Mouse (Mus musculus) myocyte (in vitro differentiated cells): ENCODE results near the gene Racgap1. TPM values are rescaled to one million over a fixed set of nuclear protein-coding genes. Genes with fewer than 3 reads are reported as not detected.
A peak's percentile ranks its signal among the peaks of the same experiment; 100 is the strongest.

ENCODE experiments used
- H3K27me3 ChIP-seq: one replicate; pipeline ENCODE4 v1.6.1; 2011; ENCODE audit not compliant: control insufficient read depth, insufficient read depth, insufficient read length
- H3K36me3 ChIP-seq: one replicate; pipeline ENCODE4 v1.6.1; 2011; ENCODE audit not compliant: control insufficient read depth, insufficient read depth
- H3K4me2 ChIP-seq: one replicate; pipeline ENCODE4 v1.6.1; 2011; ENCODE audit warnings: low read depth, control low read depth
- H3K4me3 ChIP-seq: one replicate; pipeline ENCODE4 v1.5.1; 2011; ENCODE audit warnings: mild to moderate bottlenecking, control low read depth, moderate library complexity
- H3K79me2 ChIP-seq: one replicate; pipeline ENCODE4 v1.6.1; 2011; ENCODE audit not compliant: control insufficient read depth, insufficient read depth
- H3ac ChIP-seq: one replicate; pipeline ENCODE4 v1.6.1; 2011; ENCODE audit not compliant: control insufficient read depth, insufficient read length
- CEBPB ChIP-seq: IDR thresholded peaks from 2 replicates; pipeline ENCODE4 v1.6.1; 2011; ENCODE audit warnings: mild to moderate bottlenecking, moderate library complexity; ENCODE audit not compliant: poor library complexity, insufficient read depth, severe bottlenecking
- E2F4 ChIP-seq: IDR thresholded peaks from one replicate; pipeline ENCODE4 v1.6.1; 2011; ENCODE audit warnings: mild to moderate bottlenecking, control low read depth, moderate library complexity; ENCODE audit not compliant: insufficient read depth
- MAX ChIP-seq: IDR thresholded peaks from one replicate; pipeline ENCODE4 v1.6.1; 2011; ENCODE audit warnings: low read depth, mild to moderate bottlenecking, control low read depth
- MYOD1 ChIP-seq, 3 experiments: IDR thresholded peaks; one replicate each; pipeline ENCODE4 v1.6.1; 2011; ENCODE audit warnings: control low read depth in 2 of 3, low read depth in 2 of 3, mild to moderate bottlenecking in 2 of 3, moderate library complexity in 1 of 3; ENCODE audit not compliant: insufficient read length in 2 of 3, control insufficient read depth in 1 of 3
- MYOG ChIP-seq, 3 experiments: IDR thresholded peaks; one replicate each; pipeline ENCODE4 v1.6.1; 2011; ENCODE audit warnings: control low read depth in 2 of 3, low read depth in 2 of 3, mild to moderate bottlenecking in 2 of 3; ENCODE audit not compliant: insufficient read length in 2 of 3, control insufficient read depth in 1 of 3, insufficient read depth in 1 of 3
- POLR2A ChIP-seq: IDR thresholded peaks from one replicate; pipeline ENCODE4 v1.6.1; 2011; ENCODE audit warnings: low read depth, mild to moderate bottlenecking, control low read depth, moderate library complexity; ENCODE audit not compliant: insufficient read length
- POLR2AphosphoS2 ChIP-seq: IDR thresholded peaks from one replicate; pipeline ENCODE4 v1.6.1; 2011; ENCODE audit warnings: low read depth, control low read depth; ENCODE audit not compliant: insufficient read length
- REST ChIP-seq: IDR thresholded peaks from one replicate; pipeline ENCODE4 v1.6.1; 2011; ENCODE audit warnings: mild to moderate bottlenecking, control low read depth, moderate library complexity; ENCODE audit not compliant: insufficient read depth, insufficient read length
- SRF ChIP-seq: IDR thresholded peaks from one replicate; pipeline ENCODE4 v1.6.1; 2011; ENCODE audit warnings: low read depth; ENCODE audit not compliant: control insufficient read depth, insufficient read length
- TCF12 ChIP-seq: IDR thresholded peaks from one replicate; pipeline ENCODE4 v1.6.1; 2011; ENCODE audit warnings: mild to moderate bottlenecking, control low read depth; ENCODE audit not compliant: poor library complexity, insufficient read depth, severe bottlenecking
- TCF3 ChIP-seq: IDR thresholded peaks from one replicate; pipeline ENCODE4 v1.6.1; 2011; ENCODE audit warnings: low read depth, control low read depth; ENCODE audit not compliant: insufficient read length
- USF1 ChIP-seq: IDR thresholded peaks from one replicate; pipeline ENCODE4 v1.6.1; 2011; ENCODE audit warnings: low read depth, mild to moderate bottlenecking, control low read depth, moderate library complexity
- polyA plus RNA-seq: library from polyadenylated mRNA; unstranded; fragments of >200 nt; fragmentation: generic; extraction: Trizol; gene quantifications from one replicate; pipeline ENCODE4 v1.2.1, GENCODE M21; 2012; ENCODE audit warnings: missing spikeins

The Racgap1 gene
- polyA plus RNA-seq, 1 experiment: 99.0 TPM

DNA sequence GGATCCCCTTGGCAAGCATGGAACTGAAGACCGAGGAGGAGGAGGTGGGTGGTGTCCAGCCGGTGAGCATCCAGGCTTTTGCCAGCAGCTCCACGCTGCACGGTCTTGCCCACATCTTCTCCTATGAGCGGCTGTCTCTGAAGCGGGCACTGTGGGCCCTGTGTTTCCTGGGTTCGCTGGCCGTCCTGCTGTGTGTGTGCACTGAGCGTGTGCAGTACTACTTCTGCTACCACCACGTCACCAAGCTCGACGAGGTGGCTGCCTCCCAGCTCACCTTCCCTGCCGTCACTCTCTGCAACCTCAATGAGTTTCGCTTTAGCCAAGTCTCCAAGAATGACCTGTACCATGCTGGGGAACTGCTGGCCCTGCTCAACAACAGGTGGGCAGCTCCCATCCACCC, 20.3 kb upstream of the Racgap1 start:
- H3K4me2 ChIP-seq: no peak overlapping the region
- no peaks in the 10 kb centered on the region for H3K36me3 ChIP-seq
- H3K27me3 ChIP-seq: peaks cover 44% of the 10 kb centered on the region
- H3ac ChIP-seq: no peak overlapping the region
- H3K79me2 ChIP-seq: no peaks in the 10 kb centered on the region
- no peak for TF ChIP-seq CEBPB
- no peak for TF ChIP-seq SRF
- no peak for TF ChIP-seq TCF12
- TF ChIP-seq E2F4: no peak
- no peak for TF ChIP-seq REST
- TF ChIP-seq MYOD1 (IDR thresholded peaks at IDR 0.05; ENCODE audit: control insufficient read depth in 1 of 3, insufficient read length in 2 of 3, low read depth in 2 of 3): no peak
- TF ChIP-seq POLR2AphosphoS2: no peak
- no peak overlapping the region for H3K4me3 ChIP-seq

GRCm38 (mm10) chr15:99670964-99671670, 19.7 kb upstream of the Racgap1 start:
- no peak for TF ChIP-seq MAX
- no peak for TF ChIP-seq REST
- TF ChIP-seq SRF: no peak
- TF ChIP-seq MYOD1 (IDR thresholded peaks at IDR 0.05; ENCODE audit: control insufficient read depth in 1 of 3, insufficient read length in 2 of 3, low read depth in 2 of 3): no peak
- no peak for TF ChIP-seq POLR2AphosphoS2
- no peak for TF ChIP-seq POLR2A
- peaks cover 44% of the 10 kb centered on the region for H3K27me3 ChIP-seq
- H3K36me3 ChIP-seq: no peaks in the 10 kb centered on the region
- H3K4me3 ChIP-seq: no peak overlapping the region
- H3K4me2 ChIP-seq: peak overlapping the region; percentile 80
- H3K79me2 ChIP-seq: no peaks in the 10 kb centered on the region
- no peak overlapping the region for H3ac ChIP-seq

DNA sequence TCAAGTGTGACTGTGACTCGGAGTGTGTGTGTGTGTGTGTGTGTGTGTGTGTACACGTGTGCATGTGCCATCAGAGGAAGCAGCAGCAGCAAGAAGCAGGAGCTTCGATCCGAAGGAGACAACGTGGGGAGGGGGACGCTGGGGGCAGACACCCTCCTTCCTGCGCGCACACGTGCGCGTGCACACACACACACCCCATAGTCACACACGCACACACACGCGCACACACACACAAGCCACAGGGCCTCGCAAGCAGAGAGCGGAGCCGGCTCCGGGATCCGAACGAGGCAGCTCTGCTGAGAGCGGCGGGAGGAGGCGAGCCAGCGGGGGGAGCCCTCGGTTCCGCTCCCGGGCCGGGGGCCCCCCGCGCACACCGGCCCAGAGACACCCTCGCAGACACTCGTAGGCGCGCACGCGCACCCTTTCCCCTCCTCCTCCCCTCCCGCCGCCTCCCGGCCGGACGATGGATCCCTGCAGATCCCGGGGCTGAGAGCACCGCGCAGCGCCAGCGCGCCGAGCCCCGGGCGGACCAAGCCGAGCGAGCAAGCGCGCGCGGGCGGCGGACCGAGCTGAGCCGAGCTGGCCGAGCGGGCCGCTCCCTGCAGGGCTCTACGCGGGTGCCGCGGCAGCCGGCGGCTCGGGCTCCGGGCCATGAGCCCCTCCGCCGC, 18.8 kb upstream of the Racgap1 start, which contains the start of gene Asic1:
Gene Asic1, plus strand, starts transcription at position 215 of the 668 bp plus-strand sequence.
- TF ChIP-seq REST (peak; percentile 15), MAX (no peak)
- H3K27me3 ChIP-seq: peaks cover 44% of the 10 kb centered on the region
- no peak within 1 kb of the TSS for H3ac ChIP-seq
- H3K4me3 ChIP-seq: no peak within 1 kb of the TSS
- H3K36me3 ChIP-seq: no peaks in the 10 kb centered on the region
- H3K4me2 ChIP-seq: peak within 1 kb of the TSS; percentile 80
- no peaks in the 10 kb centered on the region for H3K79me2 ChIP-seq

DNA sequence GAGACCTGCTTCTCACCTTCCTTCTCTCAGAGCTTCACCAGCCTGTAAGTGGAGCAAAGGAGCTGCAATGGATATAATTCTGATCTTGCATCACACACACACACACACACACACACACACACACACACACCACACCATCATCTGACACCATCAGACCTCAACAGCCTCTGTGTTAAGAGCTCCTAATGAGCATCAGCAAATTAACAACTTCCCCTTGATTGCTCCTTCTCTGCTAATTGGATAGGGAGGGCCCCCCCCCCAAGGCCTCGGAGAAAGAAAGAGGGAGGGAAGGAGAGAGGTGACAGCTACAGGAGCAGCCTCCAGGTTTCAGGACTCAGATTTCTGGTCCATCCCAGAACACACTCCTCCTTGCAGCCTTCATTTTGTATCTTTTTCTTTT, 17.9 kb upstream of the Racgap1 start:
- Histone ChIP-seq H3K4me2 (no peak overlapping the region), H3K4me3 (no peak overlapping the region), H3K27me3 (peaks cover 44% of the 10 kb centered on the region), H3ac (no peak overlapping the region), H3K79me2 (no peaks in the 10 kb centered on the region), H3K36me3 (no peaks in the 10 kb centered on the region)
- TF ChIP-seq REST (no peak), MAX (no peak), SRF (no peak), MYOD1 (IDR thresholded peaks at IDR 0.05; ENCODE audit: control insufficient read depth in 1 of 3, insufficient read length in 2 of 3, low read depth in 2 of 3) (no peak), E2F4 (no peak), POLR2AphosphoS2 (no peak)

DNA sequence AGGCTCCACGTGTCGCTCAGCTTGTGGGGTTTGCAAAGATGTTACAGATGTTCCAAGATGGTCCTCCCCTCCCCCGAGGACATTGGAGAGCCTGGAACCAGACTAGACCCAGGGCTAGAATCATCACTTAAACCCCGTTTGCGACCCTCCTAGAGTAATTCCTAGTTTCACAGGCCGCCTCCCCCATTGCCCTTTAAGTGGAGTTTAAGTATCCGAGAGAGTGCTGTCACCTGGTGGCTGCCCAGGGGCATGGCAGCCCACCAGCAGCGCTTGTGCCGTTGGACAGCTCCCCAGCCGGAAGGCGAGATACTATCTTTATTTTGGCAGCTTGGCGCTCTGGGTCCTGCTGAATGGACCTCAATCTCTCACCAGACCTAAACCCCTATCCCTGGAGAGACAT, 17.4 kb upstream of the Racgap1 start:
- Histone ChIP-seq H3K36me3 (no peaks in the 10 kb centered on the region), H3K4me3 (no peak overlapping the region), H3K27me3 (peaks cover 41% of the 10 kb centered on the region), H3K79me2 (no peaks in the 10 kb centered on the region), H3K4me2 (no peak overlapping the region), H3ac (no peak overlapping the region)
- TF ChIP-seq REST (peak; percentile 89), SRF (no peak), CEBPB (no peak)

- no peak overlapping the region for H3K4me2 ChIP-seq
- no peaks in the 10 kb centered on the region for H3K36me3 ChIP-seq
- H3ac ChIP-seq: no peak overlapping the region
- H3K27me3 ChIP-seq: peaks cover 29% of the 10 kb centered on the region
- no peak for TF ChIP-seq CEBPB
- no peak for TF ChIP-seq E2F4
- TF ChIP-seq MAX: no peak
- no peak for TF ChIP-seq REST
- no peak for TF ChIP-seq TCF12
- TF ChIP-seq MYOD1 (IDR thresholded peaks at IDR 0.05; ENCODE audit: control insufficient read depth in 1 of 3, insufficient read length in 2 of 3, low read depth in 2 of 3): no peak
- no peak for TF ChIP-seq USF1
- TF ChIP-seq SRF: no peak
- TF ChIP-seq MYOG (IDR thresholded peaks at IDR 0.05; ENCODE audit: control insufficient read depth in 1 of 3, insufficient read depth in 1 of 3, insufficient read length in 2 of 3, low read depth in 2 of 3): no peak
- TF ChIP-seq POLR2A: no peak
- no peak for TF ChIP-seq POLR2AphosphoS2
- TF ChIP-seq TCF3: no peak
- H3K79me2 ChIP-seq: no peaks in the 10 kb centered on the region
- H3K4me3 ChIP-seq: no peak overlapping the region
These were observed 16.1 kb upstream of the Racgap1 start for GRCm38 (mm10) chr15:99667544-99667943.
